Mouse (Mus musculus) cerebellum, adult 11 months (tissue): ENCODE measurements around the gene Myof.

ENCODE experiments used
- DNase-seq: peaks from one replicate; pipeline ENCODE4 v3.0.0; 2022

Gene Myof

GRCm38 (mm10) chr19:37934640-37935039, 108.7 kb downstream of the Myof start:
- DNase-seq: no peak

DNA sequence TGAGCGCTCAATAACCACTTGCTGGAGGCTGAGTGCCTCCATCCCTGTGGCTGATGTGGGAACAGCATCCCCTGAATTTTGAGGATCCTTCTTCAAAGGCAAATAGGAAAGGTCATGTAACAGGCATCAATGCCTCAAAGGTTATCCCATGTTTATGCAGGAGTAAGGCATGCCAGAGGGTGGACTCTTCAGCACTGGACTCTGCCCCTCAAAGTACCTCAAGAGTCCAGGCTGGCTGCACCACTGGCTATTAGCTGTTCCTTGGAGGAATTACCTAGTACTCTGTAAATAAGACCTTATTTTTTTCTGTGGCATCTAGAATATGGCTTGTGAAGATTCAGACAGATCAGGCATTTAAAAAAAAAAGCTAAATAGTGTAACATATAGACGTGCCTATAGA, 111.2 kb downstream of the Myof start:
- DNase-seq: no peak

- no peak for DNase-seq
Measured at GRCm38 (mm10) chr19:37927911-37928310, 115.5 kb downstream of the Myof start.

DNA sequence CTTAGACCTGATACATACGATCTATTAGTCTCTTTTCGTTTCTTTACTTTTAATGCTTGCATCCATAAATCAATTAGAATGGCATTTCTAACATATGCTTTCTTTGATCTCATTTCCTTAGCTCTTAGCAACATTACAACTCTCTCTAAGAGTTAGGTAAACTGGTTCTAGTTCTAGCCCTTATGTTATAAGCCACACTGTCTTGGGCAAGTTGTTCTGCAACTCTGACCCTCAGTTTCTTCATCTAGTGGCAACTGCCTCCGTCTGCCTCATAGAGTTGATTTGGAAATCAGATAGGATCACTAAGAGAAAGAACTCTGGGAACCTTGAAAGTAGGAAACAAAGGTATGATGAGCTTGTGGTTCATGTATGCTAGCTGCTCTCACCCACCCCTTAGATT, 118.1 kb downstream of the Myof start:
- DNase-seq: no peak

DNA sequence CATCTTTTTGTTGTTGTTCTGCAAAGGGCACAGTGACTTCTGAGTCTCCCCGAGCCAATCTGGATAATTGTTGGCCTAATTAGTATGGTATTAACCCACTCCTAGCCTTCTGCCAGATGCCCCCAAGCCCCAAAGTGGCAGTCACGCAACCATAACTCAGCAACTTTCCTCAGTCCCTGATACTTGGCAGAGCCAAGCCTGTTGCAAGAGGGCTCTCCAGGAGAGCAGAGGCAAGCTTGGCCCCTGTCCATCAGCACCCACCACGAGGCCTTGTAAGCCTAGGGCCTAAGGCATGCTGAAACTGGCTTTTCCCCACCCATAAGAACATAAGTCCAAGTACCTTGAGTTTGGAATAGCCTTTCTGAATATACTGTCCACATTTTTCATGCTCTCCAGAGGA, 119.1 kb downstream of the Myof start:
- no peak for DNase-seq

DNA sequence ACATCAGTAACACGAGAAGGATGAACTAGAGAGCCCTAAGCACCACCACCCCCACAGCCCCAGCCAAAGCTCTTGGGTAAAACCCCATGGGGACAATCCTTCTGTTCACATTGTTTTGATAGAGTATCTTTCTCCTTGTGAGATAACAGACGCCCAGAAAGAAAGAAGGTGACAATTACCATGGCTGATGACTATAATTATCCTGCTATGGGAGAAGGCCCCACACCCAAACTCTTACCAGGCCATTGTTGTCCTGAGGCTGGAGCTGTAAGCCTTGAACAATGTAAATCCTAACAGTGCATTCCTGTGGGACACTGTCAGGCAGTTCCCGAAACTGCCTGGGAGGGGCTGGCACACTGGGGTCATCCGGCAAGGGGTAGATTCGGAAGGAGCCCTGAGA, 122.3 kb downstream of the Myof start:
- DNase-seq: no peak

DNA sequence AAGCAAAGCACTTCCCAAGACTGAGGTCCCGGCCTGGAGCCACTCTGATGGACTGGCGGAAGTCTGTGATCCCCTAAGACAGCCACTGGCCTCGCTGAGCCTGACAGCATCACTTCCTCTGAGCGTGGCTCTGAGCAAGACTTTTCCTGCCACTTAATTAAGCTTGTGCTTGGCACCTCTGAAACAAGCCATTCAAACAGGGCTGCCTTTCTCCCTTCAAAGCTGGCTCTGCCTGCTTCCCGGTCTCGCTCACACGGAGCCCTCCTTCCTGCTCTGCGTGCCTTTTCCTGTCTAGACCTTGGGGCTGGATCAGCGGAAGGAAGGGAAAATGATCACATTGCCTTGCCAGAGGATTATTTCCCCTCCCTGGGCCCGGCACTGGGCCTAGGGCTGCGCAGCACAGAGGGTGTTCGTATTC, 124.9 kb downstream of the Myof start:
- DNase-seq: no peak

DNA sequence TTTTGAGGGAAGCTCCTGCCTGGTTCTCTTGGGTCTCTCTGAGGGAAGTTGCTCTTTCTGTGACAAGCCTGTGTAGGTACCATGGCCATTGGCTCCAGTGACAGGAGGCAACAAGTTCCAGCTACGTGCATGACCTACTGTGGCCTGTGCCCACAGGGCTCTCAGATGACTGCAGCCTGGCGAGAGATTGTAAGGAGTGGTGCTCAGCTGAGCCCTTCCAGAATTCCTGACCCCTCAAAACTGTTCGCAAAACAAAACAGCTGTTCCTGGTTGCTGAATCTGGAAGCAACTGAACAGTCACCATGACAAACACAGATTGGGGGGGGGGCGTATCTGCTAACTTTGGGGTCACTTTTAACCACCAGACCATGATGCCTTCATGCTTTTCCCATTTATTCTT, 129.1 kb downstream of the Myof start:
- DNase-seq: no peak

- DNase-seq: no peak
Measured at GRCm38 (mm10) chr19:37912501-37912900, 130.9 kb downstream of the Myof start.

- no peak for DNase-seq
Measured at GRCm38 (mm10) chr19:37909830-37910261, 133.5 kb downstream of the Myof start.

DNA sequence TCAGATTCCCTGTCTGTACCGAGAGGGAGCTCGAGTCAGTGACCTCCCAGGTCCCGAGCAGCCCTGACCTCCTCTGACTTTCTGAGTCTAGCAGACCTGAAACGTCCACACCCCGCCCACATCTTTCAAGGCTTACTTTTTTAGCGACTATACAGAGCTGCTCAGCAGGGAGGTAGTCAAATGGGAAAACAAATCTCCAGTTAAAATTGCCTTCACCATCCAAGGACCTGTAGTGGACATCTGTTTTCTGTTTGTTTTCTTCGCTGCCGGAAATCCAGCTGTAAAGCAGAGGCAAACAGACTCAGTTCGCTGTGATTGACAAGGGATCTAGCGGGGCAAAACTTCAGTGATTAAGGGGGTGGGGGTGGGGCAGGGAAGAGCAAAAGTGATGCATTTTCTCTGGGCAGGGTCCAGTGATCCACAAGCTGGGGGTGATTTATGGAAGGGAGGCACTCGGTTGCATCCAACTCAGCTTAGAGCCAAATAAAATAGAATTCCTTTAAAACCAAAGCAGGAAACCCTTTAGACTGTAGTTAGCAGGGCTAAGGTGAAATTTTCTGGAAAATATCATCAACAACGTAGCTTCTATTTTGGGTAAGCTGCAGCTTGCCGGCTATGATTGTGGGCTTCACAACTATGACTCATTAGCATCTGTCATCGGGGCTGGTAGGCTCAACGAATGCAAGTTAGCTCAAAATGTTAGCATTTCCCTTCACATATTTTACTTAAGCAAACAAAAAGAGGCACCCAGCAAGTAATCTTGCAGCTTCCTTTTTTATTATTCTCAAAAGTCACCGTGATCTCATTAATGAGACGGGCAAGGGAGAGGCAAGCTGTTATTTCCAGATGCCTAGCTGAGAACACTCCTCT, 135.7 kb downstream of the Myof start:
- no peak for DNase-seq

DNA sequence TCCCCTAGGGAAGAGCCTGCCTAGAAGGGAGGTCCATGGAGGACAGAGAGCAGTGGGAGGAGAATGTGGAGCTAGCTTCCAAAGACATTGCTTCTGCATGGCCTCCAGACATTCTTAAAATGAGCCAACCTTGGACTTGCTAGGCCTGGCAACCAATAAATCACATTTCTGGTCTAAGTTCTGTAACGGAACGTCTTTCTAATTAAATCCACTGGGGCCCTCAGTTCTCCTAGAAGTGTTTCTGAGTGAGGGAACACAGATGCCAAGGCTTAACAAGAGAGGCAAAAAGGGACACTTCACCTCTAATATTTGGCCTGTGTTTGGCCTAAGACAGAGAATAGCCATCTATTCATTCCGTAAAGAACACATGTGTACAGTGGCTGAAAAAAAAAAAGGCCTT, 136.5 kb downstream of the Myof start:
- DNase-seq: no peak

DNA sequence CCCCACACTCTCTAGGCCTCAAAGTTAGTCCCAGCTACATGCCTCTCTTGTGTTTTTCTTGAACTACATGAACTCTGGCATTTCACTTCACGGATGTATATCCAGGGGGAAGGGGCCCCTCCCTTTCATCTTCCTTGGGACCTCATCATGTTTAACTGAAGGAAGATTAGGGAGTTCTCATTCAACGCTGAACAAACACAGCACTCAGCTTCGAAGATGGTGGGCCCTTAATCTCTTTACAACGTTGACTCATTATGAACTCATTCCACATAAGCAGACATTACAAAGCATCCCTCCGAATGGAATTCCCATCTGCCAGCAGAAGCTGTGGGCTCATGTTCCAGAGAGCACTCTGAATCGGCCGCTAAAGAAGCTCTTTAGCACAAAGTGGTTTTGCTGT, 147.3 kb downstream of the Myof start:
- DNase-seq: no peak

- DNase-seq: no peak
Measured at GRCm38 (mm10) chr19:37891006-37891405, 152.4 kb downstream of the Myof start.

- DNase-seq: peak; percentile 22
Measured at GRCm38 (mm10) chr19:37886355-37887120, 156.8 kb downstream of the Myof start.

DNA sequence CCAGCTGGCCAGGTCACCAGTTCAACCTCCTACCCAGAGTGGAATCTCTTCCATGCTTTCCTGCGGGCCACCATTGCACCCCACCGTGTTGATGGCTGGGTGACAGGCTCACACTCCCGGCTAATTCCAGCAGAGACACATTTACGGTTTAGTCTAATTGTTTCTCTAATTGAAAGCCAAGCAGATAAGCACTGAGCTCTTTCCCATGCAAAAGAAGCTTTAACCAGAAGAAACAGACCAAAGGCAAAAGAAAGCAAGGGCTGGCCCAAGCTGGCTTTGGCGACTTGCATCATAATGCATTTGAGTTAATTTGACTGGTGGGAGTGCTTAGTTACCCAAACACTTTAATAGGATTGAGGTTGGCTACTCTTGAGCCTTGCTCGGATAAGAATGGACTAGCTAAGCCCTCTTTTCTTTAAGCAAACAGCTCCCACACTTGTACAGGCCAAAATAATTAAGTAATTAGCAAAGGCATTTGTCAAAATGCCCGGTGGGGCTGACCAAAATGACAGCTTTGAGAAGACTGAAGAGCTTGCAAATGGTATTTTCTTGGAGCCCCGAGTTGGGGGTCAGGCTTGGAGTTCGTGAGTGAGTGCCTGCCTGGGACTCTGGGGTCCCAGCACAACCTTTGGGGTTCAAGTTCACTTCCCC, 161.8 kb downstream of the Myof start:
- no peak for DNase-seq

DNA sequence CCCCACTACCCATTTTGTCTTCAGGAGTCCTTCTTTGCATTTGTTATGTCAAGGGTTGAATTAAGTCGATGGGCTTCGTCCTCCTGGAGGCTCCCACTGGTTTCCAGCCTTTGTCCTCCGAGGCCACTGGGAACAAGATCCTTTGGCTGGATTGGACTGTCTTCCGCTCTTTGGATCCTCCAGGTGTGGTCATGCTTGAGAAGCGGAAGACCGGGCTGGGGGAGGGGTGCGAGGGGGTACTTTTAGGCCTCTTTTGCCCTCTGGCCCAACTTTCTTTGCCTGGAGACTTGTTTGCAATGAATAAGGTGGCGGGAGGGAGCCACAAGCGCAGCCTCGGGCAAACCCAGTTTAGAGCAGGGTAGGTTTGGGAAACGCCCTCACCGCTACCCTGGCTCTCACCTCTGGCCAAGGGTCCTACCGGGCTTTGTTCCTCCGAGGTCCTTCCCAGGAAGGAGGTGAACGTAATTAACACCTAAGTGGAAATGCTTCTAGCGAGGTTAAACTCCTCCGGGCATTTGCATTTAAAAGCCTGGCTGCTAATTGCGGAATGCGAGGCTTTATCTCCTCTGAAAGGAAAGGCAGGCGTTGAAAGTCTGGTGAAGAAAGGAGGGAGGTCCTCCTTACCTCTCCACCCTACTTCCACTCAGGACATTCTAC, 165.7 kb downstream of the Myof start:
- DNase-seq: no peak

GRCm38 (mm10) chr19:37876605-37877245, 166.7 kb downstream of the Myof start:
- DNase-seq: no peak

GRCm38 (mm10) chr19:37873499-37873898, 169.9 kb downstream of the Myof start:
- no peak for DNase-seq

GRCm38 (mm10) chr19:37867592-37867991, 175.8 kb downstream of the Myof start:
- DNase-seq: no peak

DNA sequence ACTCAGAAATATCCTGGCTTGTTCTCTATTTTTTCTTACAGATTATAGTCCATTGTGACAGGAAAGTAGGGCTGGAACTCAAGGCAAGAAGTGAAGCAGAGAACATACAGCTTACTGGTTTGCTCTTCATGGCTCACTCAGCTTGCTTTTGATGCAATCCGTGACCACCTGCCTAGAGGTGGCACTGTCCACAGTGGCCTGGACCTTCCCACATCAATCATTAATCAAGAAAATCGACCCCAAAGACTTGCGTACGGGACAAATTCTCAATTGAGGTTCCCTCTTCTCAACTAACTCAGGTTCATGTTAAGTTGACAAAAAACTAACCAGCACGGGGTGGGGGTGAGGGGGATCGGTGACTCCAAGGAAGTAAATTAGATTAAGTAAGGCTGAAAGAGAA, 176.4 kb downstream of the Myof start:
- DNase-seq: no peak

DNA sequence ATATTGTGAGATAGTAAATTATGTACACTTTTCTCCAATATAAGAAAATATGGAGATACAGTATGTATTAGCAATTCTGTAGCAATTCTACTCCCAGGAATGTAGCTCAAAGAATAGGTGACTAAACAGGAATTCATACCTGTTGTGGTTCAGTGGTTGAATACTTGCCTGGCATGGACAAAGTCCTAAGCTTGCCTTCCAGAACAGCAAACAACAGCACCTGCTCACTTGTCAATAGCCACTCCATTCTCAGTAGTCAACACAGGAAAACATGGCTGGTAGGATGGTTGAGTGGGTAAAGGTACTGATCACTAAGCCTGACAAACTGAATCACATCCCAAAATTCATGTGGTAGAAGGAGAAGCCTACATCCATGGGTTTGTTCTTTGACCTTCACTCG, 182.2 kb downstream of the Myof start:
- DNase-seq: no peak

DNA sequence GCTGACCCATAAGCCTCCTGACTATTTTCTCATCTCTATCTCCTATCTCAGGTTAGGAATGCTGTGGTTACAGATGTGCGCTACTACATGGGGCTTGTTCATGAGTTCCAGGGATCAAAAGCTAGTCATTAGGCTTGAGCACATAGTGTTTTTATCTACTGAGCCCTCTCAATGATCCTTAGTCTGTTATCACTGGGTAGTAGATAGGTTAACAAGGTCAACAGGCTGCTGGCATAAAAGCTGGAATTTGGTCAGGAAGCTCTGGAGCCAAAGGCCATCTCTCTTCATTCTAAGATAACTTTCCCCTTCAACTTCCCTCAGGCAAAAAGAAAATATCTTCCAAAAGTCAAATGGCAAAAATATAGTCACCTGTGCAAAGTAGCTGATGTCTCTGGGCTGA, 183.1 kb downstream of the Myof start:
- no peak for DNase-seq
